Mouse (Mus musculus) gastrocnemius, postnatal 14 days (tissue): Measurements from ENCODE around the gene Scaf1. TPM values are rescaled to one million over a fixed set of nuclear protein-coding genes. Genes with fewer than 3 reads are reported as not detected.

Experiments
- DNase-seq: peaks from one replicate; pipeline ENCODE4 v3.0.0; 2021; ENCODE audit warnings: mixed read lengths
- intact Hi-C: fragments of 180-260 bp; cut with DNase I; formaldehyde crosslinking; loops from one replicate; pipeline ENCODE4 v1.15.1; 2025; ENCODE audit warnings: low total_unique reads
- total RNA-seq, 2 experiments: library from RNA; stranded (reverse); gene quantifications; 2 replicates each; pipeline ENCODE4 v1.2.3; 2021

The Scaf1 gene
- total RNA-seq, 2 experiments from 2014 or later: 35.6 to 40.1 TPM

DNA sequence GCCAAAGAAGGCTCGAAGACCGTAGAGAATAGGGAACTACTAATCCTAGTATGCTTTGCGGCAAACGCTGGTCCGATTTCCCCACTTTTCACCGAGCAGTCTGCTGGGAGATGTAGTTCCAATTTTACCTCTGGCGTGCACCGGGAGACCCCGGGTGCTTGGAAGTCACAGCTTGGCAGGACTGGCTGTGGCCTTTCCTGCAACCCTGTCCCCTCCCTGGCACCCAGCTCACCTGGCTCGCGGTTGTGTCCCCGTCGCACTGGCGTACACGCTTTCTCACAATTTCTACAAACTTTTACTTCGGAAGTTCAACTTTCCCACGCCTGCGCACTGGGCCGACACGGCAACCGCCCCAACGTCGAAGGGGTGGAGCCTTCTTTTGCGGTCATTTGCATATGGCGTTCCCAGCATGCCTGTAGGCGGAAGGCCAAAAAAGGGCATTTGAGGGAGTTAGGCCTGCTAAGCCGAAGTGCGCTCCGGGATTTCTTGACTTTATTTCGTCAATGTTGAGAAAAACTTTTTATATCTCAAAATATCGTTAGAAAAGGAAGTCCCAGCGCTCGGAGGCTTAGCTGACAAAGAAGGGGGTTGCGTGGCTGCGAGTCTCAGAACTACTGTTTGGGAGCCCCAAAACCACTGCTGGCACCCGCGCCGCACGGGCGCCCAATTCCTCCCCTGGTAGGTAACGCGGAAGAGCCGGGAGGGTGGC is 18.8 kb downstream of the Scaf1 start, which contains the start of gene Irf3:
Gene Irf3 (plus strand): TSS at position 418 of the 709 bp plus-strand sequence.
- intact Hi-C loops: no loop called here
- DNase-seq: peak; percentile 97

- no peak for DNase-seq
- intact Hi-C loops: no loop called here
Measured at GRCm38 (mm10) chr7:44996672-44997071, 19.5 kb downstream of the Scaf1 start.

GRCm38 (mm10) chr7:44986879-44987718 is 29.1 kb downstream of the Scaf1 start:
- intact Hi-C loops: no loop called here
- no peak for DNase-seq

DNA sequence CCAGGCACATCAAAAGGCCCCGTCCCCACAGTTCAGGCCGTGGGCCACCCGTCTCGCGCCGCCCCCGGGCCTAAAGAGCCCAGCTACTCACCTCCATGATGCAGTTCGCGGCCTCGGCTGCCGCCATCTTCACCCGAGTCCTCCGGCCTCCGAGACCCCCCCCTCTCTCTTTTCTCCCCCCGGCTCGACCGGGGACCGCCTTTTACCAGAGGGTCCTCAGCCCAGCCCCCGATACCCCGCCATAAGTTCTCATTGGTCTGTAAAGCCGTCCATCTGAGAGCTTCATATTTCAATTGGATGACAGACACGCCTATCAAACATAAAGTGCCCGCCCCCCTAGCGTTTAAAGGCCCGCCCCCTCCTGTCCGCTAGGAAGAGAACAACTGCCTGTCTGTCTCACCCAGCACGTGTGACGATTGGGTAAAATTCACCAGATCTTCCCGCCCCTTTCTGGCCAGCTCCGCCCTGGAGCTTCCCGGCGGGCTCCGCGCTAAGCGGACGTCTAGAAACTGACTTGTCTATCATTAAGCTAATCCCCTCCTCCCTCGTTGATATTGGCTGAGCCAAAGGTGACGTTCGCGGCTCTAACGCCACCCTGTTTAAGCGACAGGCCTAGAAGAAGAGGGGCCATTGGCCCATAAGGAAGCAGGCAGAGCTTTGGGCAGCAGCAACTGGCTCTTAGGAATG is 29.8 kb downstream of the Scaf1 start, which contains the start of gene Prmt1:
Gene Prmt1 (minus strand): TSS at position 377 of the 687 bp plus-strand sequence.
- intact Hi-C loops: no loop called here
- DNase-seq: peak; percentile 97

GRCm38 (mm10) chr7:44985595-44986191 is 30.5 kb downstream of the Scaf1 start:
- peak; percentile 85 for DNase-seq
- intact Hi-C loops: no loop called here

GRCm38 (mm10) chr7:44984833-44985164 is 31.4 kb downstream of the Scaf1 start:
- intact Hi-C loops: no loop called here
- DNase-seq: no peak

GRCm38 (mm10) chr7:44983944-44984832 is 32.0 kb downstream of the Scaf1 start:
- intact Hi-C loops: no loop called here
- DNase-seq: peak; percentile 33

DNA sequence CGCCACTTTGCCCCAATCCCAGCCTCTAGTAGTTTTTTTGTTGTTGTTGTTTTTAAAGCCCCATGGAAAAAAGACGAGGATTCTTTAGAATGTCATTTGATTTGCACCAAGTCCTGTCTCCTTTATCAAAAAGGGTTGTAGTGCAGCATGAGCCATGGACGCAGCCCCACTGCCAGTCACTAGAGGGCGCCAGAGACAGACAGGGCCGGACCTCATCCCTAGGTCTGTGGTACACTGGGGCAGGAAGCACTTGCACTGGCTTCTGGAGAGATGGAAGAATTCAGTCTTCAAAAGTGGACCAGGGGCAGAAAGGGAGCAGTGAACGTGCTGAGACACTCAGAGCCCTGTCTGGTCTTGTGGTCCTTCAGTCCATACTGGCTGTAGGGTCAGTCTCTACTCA is 33.1 kb downstream of the Scaf1 start:
- DNase-seq: peak; percentile 88
- intact Hi-C loops: no loop called here

GRCm38 (mm10) chr7:44981539-44981938 is 34.6 kb downstream of the Scaf1 start:
- intact Hi-C loops: no loop called here
- DNase-seq: no peak

DNA sequence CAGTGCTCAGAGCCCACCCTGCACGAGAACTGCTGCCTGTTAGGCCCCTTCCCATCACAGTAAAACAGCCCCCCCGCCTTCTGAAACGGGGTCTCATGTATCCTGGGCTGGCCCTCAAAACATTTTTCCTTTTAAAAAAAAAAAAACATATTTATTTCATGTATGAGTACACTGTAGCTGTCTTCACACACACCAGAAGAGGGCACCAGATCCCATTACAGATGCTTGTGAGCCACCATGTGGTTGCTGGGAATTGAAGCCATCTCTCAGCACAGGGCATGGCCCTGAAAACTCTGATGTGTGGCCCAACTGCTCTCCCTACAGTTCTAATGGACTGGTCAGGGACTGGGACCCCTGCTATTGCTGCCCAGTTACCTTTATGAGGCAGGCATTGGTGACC is 37.9 kb downstream of the Scaf1 start:
- no peak for DNase-seq
- intact Hi-C loops: no loop called here

DNA sequence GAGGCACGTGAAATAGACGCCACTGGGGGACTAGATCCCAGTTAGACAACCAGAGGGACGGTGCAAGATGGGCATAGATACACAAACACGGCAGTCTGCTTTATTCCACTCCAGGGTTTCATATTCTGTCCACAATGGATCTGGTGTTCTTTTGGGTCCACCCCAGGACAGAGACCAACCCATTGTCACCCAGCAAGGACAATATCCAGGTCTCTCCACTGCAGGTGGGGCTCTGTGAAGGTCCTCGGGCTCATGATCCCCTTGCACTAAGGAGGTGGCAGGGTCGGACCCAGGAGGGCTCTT is 41.1 kb downstream of the Scaf1 start:
- DNase-seq: no peak

DNA sequence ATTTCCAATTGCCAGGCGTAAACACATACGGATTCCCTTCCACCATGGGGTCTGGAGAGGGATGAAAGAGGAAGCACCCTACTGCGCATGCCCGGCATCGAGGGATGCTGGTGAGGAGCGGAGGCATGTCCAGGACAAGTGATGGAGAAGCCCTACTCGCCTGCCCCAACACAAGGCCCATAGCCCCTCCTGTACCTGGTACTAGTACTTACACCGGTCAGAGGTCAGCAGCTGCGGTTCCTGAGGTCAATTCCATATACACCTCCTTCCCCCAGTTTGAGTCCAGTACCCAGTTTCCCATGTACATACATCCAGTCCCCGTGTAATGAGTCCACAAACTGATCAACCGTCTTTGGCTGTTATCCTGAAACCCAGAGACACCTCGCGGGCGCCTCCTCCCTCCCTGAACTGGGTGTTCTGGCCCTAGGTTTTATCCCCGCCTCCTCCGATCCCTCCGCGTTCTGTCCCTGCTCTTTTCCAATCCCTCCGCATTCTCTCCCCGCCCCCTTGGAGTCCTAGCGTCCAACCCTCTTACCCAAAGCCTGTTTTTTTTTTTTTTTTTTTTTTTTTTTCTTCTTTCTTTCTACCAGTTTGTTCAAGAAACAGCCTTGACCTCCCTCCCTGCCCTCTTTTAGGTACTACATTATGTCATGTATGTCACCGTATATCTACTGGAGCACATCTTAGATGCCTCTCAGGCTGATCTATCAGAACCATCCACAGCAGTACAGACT is 41.6 kb downstream of the Scaf1 start, which contains the start of gene Cpt1c:
Gene Cpt1c (minus strand): TSS at position 469 of the 734 bp plus-strand sequence.
- intact Hi-C loops: no loop called here
- DNase-seq: peak; percentile 84

More for the DNA sequence above, 41.1 kb downstream of the Scaf1 start:
- intact Hi-C loops: no loop called here

DNA sequence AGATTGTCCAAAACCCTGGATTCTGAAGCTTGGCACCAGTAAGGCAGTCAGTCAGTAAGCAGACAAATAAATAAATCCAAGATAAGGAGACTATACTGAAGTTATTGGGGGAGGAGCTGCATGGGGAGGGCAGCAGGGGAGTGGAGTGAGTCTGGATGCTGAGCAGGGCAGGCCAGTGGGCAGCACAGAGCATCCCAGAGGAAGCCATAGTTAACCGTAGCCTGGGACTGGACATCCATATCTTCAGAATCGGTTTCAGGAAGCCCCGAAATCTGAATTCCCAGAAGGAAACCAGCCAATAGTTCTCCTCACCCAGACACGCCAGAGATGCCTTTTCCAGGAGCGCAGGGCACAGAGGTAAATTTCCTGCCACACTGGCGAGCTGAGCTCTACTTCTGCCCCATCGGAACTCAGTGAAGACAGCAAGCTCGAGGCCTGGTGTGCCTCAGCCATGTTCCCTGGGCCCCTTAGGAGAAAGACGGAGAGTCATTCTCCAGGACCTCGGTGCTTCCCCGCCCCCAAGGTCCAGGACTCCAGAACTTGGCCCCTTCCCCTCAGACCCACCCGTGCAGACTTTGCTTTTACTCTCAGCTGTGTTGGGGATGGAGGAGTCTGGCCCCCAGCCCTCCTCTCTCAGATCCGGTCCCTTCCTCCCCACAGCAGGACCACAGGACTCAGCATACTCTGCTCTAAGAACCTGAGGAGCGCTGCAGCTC is 42.6 kb downstream of the Scaf1 start:
- intact Hi-C loops: no loop called here
- DNase-seq: no peak

DNA sequence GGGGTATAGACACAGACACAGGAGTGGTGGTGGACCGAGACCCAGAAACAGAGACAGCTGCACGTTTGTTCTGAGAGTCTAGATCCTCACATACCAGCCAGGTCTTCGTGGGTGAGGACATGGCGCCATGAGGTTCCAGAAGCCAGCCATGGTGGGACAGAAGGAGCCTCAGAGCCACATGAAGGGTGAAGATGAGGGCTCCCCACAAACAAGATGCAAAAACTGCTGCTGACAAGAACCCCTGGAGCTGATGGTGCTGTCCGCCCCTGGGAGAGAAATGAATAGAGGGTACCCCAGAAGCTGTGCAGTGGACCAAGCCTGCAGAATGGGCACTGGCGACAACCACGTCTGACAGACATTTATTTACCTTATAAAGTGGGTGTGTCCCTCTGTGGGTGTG is 45.0 kb downstream of the Scaf1 start:
- no peak for DNase-seq
- intact Hi-C loops: no loop called here

- DNase-seq: peak; percentile 88
- intact Hi-C loops: no loop called here
Measured at GRCm38 (mm10) chr7:44970231-44970691, 45.9 kb downstream of the Scaf1 start.

DNA sequence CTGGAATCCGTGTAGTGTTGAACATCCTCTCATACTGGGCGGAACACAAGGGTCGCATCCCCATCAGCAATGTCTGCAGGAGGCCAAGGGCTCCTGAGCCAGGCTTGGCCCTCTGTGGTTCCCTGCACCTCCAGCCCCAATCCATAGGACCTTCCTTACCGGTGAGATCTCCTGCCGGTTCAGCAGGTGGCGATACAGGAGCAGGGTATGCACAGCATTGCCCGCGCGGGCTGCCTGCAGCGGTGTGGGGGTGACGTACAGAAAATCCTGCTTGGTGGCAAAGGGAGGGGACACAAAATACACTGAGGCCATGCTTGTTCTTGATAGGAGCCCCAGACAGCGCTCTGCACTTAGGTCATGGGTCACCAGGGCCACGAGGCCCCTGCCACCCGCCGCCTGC is 49.5 kb downstream of the Scaf1 start:
- intact Hi-C loops: no loop called here
- DNase-seq: no peak

GRCm38 (mm10) chr7:44965975-44966374 is 50.2 kb downstream of the Scaf1 start:
- DNase-seq: no peak
- intact Hi-C loops: no loop called here

DNA sequence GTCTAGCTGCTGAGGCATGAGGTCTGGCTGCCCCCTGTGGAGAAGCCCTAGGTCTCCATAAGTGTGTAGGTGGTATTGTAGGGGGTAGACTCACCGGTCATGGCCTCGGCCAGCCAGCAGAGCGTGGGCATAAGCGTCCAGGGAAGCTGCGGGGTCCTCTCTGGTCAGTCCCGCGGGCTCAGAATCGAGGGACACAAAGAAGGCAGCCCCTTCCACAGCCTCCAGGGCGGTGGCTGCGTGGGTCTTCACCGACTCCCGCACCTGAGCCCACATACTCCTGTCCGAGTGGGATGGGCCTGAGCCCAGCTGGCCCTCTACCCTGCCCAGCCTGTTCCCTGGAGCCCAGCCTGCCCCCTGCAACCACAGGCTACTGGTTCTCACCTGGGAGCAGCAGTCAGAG is 51.2 kb downstream of the Scaf1 start:
- intact Hi-C loops: no loop called here
- DNase-seq: no peak
